Mouse (Mus musculus) embryonic facial prominence, embryonic 14.5 days (tissue): ENCODE results near the gene Vps8. TPM values are rescaled to one million over a fixed set of nuclear protein-coding genes. Genes with fewer than 3 reads are reported as not detected.
A peak's percentile ranks its signal among the peaks of the same experiment; 100 is the strongest.

Experiments
- ATAC-seq: fragments of 200-750 bp; cut with Nextera tagmentation; 2 replicates; pipeline ENCODE4 v1.8.0; 2017; ENCODE audit warnings: low read depth, moderate number of reproducible peaks, moderate TSS enrichment
- DNase-seq: peaks from one replicate; pipeline ENCODE4 v3.0.0-alpha.2; 2015; ENCODE audit warnings: low spot score
- H3K27ac ChIP-seq: fragments of 300-500 bp; sonication (generic); replicated peaks from 2 replicates; pipeline ENCODE4 v1.5.1; 2014; ENCODE audit warnings: low read depth, mild to moderate bottlenecking, low read length, moderate library complexity
- H3K27me3 ChIP-seq: fragments of 300-500 bp; sonication (generic); replicated peaks from 2 replicates; pipeline ENCODE4 v1.6.1; 2014; ENCODE audit warnings: low read length; ENCODE audit not compliant: control insufficient read depth, insufficient read depth
- H3K36me3 ChIP-seq: fragments of 300-500 bp; sonication (generic); 2 replicates; pipeline ENCODE4 v1.6.1; 2014; ENCODE audit warnings: low read length, mixed read lengths; ENCODE audit not compliant: control insufficient read depth, insufficient read depth
- H3K4me1 ChIP-seq: fragments of 300-500 bp; sonication (generic); 2 replicates; pipeline ENCODE4 v1.6.1; 2014; ENCODE audit warnings: antibody characterized with exemption, low read length; ENCODE audit not compliant: control insufficient read depth, insufficient read depth
- H3K4me2 ChIP-seq: fragments of 300-500 bp; sonication (generic); 2 replicates; pipeline ENCODE4 v1.6.1; 2014; ENCODE audit warnings: low read depth, mild to moderate bottlenecking, low read length, moderate library complexity, mixed read lengths
- H3K4me3 ChIP-seq: fragments of 300-500 bp; sonication (generic); 2 replicates; pipeline ENCODE4 v1.5.1; 2014; ENCODE audit warnings: low read depth, mild to moderate bottlenecking, low read length
- H3K9ac ChIP-seq: fragments of 300-500 bp; sonication (generic); 2 replicates; pipeline ENCODE4 v1.6.1; 2014; ENCODE audit warnings: low read depth, mild to moderate bottlenecking, low read length, moderate library complexity, mixed read lengths
- H3K9me3 ChIP-seq: fragments of 300-500 bp; sonication (generic); 2 replicates; pipeline ENCODE4 v1.6.1; 2016; ENCODE audit warnings: low read length; ENCODE audit not compliant: control insufficient read depth
- WGBS: fragments of 180-500 bp; shearing (Covaris S2); extraction: QIAGEN DNeasy Blood & Tissue Kit; methylation state at CpG from one replicate; pipeline ENCODE4 v1.1.7; 2014; 5-methylcytosine and 5-hydroxymethylcytosine counted together
- polyA plus RNA-seq: library from polyadenylated mRNA; unstranded; fragments of >200 nt; fragmentation: Nextera tagmentation; extraction: Ambion mirVana; gene quantifications from 2 replicates; pipeline ENCODE4 v1.2.1, GENCODE M21; 2014

The Vps8 gene
- polyA plus RNA-seq, 1 experiment from 2014 or later: 18.0 TPM

- no peaks in the 10 kb centered on the region for H3K9me3 ChIP-seq
- H3K27me3 ChIP-seq: no peaks in the 10 kb centered on the region
- H3K4me2 ChIP-seq: no peak overlapping the region
- H3K4me3 ChIP-seq: no peak overlapping the region
- peak; percentile 78 for DNase-seq
- H3K36me3 ChIP-seq: no peaks in the 10 kb centered on the region; the same call in 1 of the 2 replicates
- H3K9ac ChIP-seq: no peak overlapping the region
- peak overlapping the region; percentile 65; the same call in 1 of the 2 replicates for H3K27ac ChIP-seq
- H3K4me1 ChIP-seq: peaks cover 29% of the 10 kb centered on the region
- peak; percentile 83 for ATAC-seq
These were observed 18.1 kb downstream of the Vps8 start for GRCm38 (mm10) chr16:21441012-21441411.

- no peak overlapping the region for H3K4me3 ChIP-seq
- 17% methylated on average over 9 of the region's 9 CpGs for WGBS
- H3K9me3 ChIP-seq: no peaks in the 10 kb centered on the region
- no peaks in the 10 kb centered on the region for H3K36me3 ChIP-seq
- H3K4me1 ChIP-seq: peaks cover 29% of the 10 kb centered on the region
- DNase-seq (peak; percentile 59), ATAC-seq (peak; percentile 17; the same call in 1 of the 2 replicates)
- no peak overlapping the region for H3K4me2 ChIP-seq
- no peaks in the 10 kb centered on the region for H3K27me3 ChIP-seq
- no peak overlapping the region for H3K9ac ChIP-seq
- H3K27ac ChIP-seq: no peak overlapping the region; the same call in 1 of the 2 replicates
These were observed 22.2 kb downstream of the Vps8 start for GRCm38 (mm10) chr16:21445026-21445625.

GRCm38 (mm10) chr16:21447447-21447846 is 24.5 kb downstream of the Vps8 start:
- H3K9ac ChIP-seq: no peak overlapping the region
- peaks cover 19% of the 10 kb centered on the region for H3K4me1 ChIP-seq
- 89% methylated on average over 5 of the region's 5 CpGs for WGBS
- H3K36me3 ChIP-seq: no peaks in the 10 kb centered on the region
- DNase-seq: no peak
- H3K4me3 ChIP-seq: no peak overlapping the region
- no peak overlapping the region for H3K4me2 ChIP-seq
- H3K27me3 ChIP-seq: no peaks in the 10 kb centered on the region
- ATAC-seq: no peak
- H3K9me3 ChIP-seq: no peaks in the 10 kb centered on the region
- H3K27ac ChIP-seq: no peak overlapping the region

GRCm38 (mm10) chr16:21448464-21448863 is 25.5 kb downstream of the Vps8 start:
- Histone ChIP-seq H3K4me2 (no peak overlapping the region), H3K9me3 (no peaks in the 10 kb centered on the region), H3K4me1 (peaks cover 21% of the 10 kb centered on the region), H3K9ac (no peak overlapping the region), H3K4me3 (no peak overlapping the region), H3K27me3 (no peaks in the 10 kb centered on the region), H3K27ac (no peak overlapping the region), H3K36me3 (no peaks in the 10 kb centered on the region)
- DNase-seq (no peak), ATAC-seq (no peak)
- 78% methylated on average over 5 of the region's 5 CpGs for WGBS

GRCm38 (mm10) chr16:21449890-21450289 is 27.0 kb downstream of the Vps8 start:
- DNase-seq (no peak), ATAC-seq (no peak)
- 70% methylated on average over 8 of the region's 8 CpGs for WGBS
- H3K9me3 ChIP-seq: no peaks in the 10 kb centered on the region
- no peak overlapping the region for H3K9ac ChIP-seq
- H3K27ac ChIP-seq: no peak overlapping the region
- H3K4me1 ChIP-seq: peaks cover 18% of the 10 kb centered on the region
- H3K27me3 ChIP-seq: no peaks in the 10 kb centered on the region
- no peaks in the 10 kb centered on the region for H3K36me3 ChIP-seq
- no peak overlapping the region for H3K4me3 ChIP-seq
- H3K4me2 ChIP-seq: no peak overlapping the region

- Histone ChIP-seq H3K4me2 (no peak overlapping the region), H3K4me3 (no peak overlapping the region), H3K9ac (no peak overlapping the region), H3K27me3 (no peaks in the 10 kb centered on the region), H3K27ac (no peak overlapping the region), H3K9me3 (no peaks in the 10 kb centered on the region), H3K4me1 (peaks cover 16% of the 10 kb centered on the region), H3K36me3 (no peaks in the 10 kb centered on the region)
- 58% methylated on average over 6 of the region's 6 CpGs for WGBS
- DNase-seq: no peak
- no peak for ATAC-seq
These were observed 29.7 kb downstream of the Vps8 start for GRCm38 (mm10) chr16:21452569-21452968.

- Histone ChIP-seq H3K4me2 (no peak overlapping the region), H3K9me3 (no peaks in the 10 kb centered on the region), H3K4me3 (no peak overlapping the region), H3K36me3 (peaks cover 28% of the 10 kb centered on the region), H3K4me1 (peaks cover 11% of the 10 kb centered on the region), H3K27me3 (no peaks in the 10 kb centered on the region), H3K27ac (peak overlapping the region; percentile 62), H3K9ac (no peak overlapping the region)
- ATAC-seq (peak; percentile 74), DNase-seq (peak; percentile 83)
- WGBS: 54% methylated on average over 14 of the region's 14 CpGs
These were observed 34.9 kb downstream of the Vps8 start for GRCm38 (mm10) chr16:21457639-21458369.

GRCm38 (mm10) chr16:21465868-21466267 is 43.0 kb downstream of the Vps8 start:
- DNase-seq: no peak
- Histone ChIP-seq H3K9ac (no peak overlapping the region), H3K4me1 (no peaks in the 10 kb centered on the region), H3K9me3 (peaks cover 6% of the 10 kb centered on the region; the same call in 1 of the 2 replicates), H3K36me3 (peaks cover 49% of the 10 kb centered on the region), H3K4me3 (no peak overlapping the region), H3K27ac (no peak overlapping the region), H3K27me3 (no peaks in the 10 kb centered on the region), H3K4me2 (no peak overlapping the region)
- no peak for ATAC-seq
- 71% methylated on average over 8 of the region's 8 CpGs for WGBS
